Mouse (Mus musculus): Measurements from ENCODE around the gene Pigf. TPM values are rescaled to one million over a fixed set of nuclear protein-coding genes. Genes with fewer than 3 reads are reported as not detected.

The Pigf gene
- polyA plus RNA-seq (2012), result 2.2 and 2.5 TPM in 2 replicates

DNA sequence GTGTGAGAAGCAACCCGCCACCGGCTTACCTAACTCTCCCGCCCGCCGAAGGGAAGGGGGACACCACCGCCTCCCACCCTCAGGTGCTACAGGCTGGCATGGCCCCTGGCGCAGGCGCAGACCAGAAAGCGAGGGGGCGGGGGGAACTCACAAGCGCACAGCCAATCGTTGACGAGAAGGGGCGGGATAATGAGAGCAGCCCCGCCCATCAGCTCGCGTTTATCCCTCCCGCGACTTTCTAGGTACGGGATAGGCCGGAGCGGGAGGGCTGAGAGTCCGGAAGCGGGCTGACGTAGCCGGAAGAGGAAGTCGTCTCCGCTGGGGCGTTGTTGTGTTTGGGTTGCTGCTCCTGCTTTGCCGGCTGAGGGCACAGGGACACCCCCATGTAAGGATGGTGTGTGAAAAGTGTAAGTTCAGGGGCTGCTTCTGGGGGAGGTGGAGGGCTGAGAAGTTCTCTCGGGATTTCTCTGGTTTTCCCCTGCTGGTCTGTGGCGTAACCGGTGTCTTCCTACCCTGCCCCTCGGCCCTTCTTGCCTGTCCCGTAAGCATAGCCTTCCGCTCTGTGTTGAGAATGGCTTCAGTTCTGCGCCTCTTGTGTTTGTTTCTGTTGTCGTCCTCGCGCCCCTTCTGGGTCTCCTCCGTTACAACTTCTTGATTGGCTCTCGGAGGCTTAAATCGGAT is at the start of gene Pigf, which contains the start of gene Cript:
Gene Pigf (minus strand): TSS at position 138 of the 681 bp plus-strand sequence.
Gene Cript (plus strand): TSS at position 282 of the 681 bp plus-strand sequence.

GRCm38 (mm10) chr17:86962894-86963585 is 62.2 kb downstream of the Pigf start, which contains the start of gene Rhoq:
Gene Rhoq (plus strand): TSS chr17:86963082.

GRCm38 (mm10) chr17:86947840-86948796 is 77.1 kb downstream of the Pigf start, which contains the start of gene Atp6v1e2:
Gene Atp6v1e2 (minus strand): TSS chr17:86947897.

Other genes with a start within 250 kb of the Pigf start
- not detected in 2 replicates for gene Tmem247, start 108.1 kb downstream of the Pigf start, polyA plus RNA-seq (2012)
- not detected in 2 replicates for gene Atp6v1e2, start 77.5 kb downstream of the Pigf start, polyA plus RNA-seq (2012)
- gene Rhoq, start 62.3 kb downstream of the Pigf start, polyA plus RNA-seq (2012), result 4.5 and 4.8 TPM in 2 replicates
- gene Cript, start 144 bp upstream of the Pigf start, polyA plus RNA-seq (2012), result 1.6 and 3.8 TPM in 2 replicates
- gene Socs5, start 82.3 kb upstream of the Pigf start, polyA plus RNA-seq (2012), result 4.9 and 7.0 TPM in 2 replicates
- 22.8 and 30.7 TPM in 2 replicates for gene Mcfd2, start 240.5 kb upstream of the Pigf start, polyA plus RNA-seq (2012)

Measured in megakaryocyte-erythroid progenitor cell, adult 5 weeks (primary cell).